Mouse (Mus musculus) splenic B cell, adult 2 months (primary cell): ENCODE measurements around the gene Tvp23a.
A peak's percentile ranks its signal among the peaks of the same experiment; 100 is the strongest.

Experiments used
- DNase-seq: peaks from one replicate; pipeline ENCODE4 v3.0.0-alpha.2; 2011; ENCODE audit warnings: low read depth, low spot score
- H3K27me3 ChIP-seq: 2 replicates; pipeline ENCODE4 v1.6.1; 2012; ENCODE audit warnings: mild to moderate bottlenecking, low read length, moderate library complexity, mixed read lengths; ENCODE audit not compliant: control insufficient read depth, poor library complexity, insufficient read depth, severe bottlenecking
- H3K36me3 ChIP-seq: 2 replicates; pipeline ENCODE4 v1.6.1; 2012; ENCODE audit warnings: mild to moderate bottlenecking, low read length, moderate library complexity, mixed read lengths; ENCODE audit not compliant: control insufficient read depth, poor library complexity, insufficient read depth, severe bottlenecking

Tvp23a gene

DNA sequence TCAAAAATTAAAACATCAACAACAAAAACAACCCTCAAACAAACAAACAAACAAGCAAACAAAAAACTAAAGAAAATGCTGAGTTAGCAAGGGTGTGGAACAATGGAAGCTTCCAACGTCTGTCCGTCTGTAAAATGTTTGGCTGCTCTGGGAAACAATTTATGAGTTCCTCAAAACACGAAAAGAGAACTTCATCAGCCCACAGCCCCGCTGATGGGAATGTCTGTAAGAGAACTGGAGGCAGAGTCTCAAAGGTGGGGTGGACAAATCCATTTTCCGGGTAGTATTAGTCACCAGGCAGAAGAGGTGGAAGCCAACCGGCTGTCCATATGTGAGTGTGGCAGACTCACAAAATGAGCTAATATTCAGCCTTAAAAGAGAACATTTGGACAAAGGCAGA lies 5.8 kb downstream of the Tvp23a start:
- no peaks in the 10 kb centered on the region for H3K27me3 ChIP-seq
- no peak for DNase-seq
- H3K36me3 ChIP-seq = no peaks in the 10 kb centered on the region; the same call in 1 of the 2 replicates

DNA sequence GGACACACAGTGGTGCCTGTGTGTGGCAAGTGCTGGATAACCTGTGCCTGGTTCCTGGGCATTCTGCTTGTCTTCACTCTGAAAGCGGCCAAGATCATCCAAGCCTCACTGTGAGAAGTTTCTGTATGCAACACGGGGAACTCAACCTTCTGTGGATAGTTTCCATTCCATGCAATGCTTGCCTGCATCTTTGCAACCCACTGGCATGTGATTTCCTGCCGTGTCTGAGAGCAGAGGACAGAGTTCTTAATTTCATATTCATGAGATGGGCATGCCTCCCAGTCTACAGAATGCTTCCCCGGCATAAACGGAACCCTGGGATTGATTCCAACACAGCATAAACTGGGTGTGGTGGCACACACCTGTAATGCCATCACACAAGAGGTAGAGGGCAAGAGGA lies 9.1 kb downstream of the Tvp23a start:
- DNase-seq = no peak
- H3K36me3 ChIP-seq = no peaks in the 10 kb centered on the region
- H3K27me3 ChIP-seq = no peaks in the 10 kb centered on the region

DNA sequence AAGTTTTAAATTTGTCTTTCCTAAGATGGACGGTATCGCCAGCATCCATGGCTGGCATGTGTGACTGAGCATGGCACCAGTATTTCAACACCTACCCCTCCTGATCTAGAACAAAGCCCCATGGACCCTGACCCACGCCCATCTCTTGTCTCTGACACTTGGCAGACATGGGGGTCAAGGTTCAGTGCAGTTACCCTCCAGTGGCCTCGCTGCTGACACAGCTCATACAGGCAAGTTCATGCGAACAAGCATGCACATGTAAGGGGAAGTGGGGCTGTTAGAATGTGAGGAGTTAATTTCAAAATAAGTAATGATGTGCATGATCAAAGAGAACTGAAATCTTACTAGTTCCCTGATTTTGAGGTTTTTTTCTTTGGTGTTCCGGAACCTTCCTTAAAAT lies 11.0 kb downstream of the Tvp23a start:
- H3K27me3 ChIP-seq = no peaks in the 10 kb centered on the region
- no peaks in the 10 kb centered on the region for H3K36me3 ChIP-seq
- DNase-seq = peak; percentile 42

DNA sequence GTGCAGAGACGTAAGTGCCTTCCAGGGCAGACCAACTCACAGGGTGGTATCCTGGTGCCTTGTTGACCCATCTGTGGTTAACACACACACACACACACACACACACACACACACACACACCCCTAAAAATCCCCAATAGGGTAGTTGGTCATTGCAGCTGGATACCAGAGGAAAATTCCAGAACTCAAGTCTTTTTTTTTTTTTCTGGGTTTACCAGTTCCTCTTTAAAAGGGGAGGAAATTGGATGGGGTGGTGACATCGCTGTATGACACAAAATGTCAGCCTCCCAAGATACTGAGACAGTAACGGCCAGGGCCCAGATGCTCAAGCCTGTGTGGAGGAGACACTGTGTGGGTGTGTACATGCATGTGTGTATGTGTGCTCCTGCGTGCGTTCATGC lies 13.8 kb downstream of the Tvp23a start:
- H3K27me3 ChIP-seq = no peaks in the 10 kb centered on the region
- no peak for DNase-seq
- H3K36me3 ChIP-seq = no peaks in the 10 kb centered on the region

DNA sequence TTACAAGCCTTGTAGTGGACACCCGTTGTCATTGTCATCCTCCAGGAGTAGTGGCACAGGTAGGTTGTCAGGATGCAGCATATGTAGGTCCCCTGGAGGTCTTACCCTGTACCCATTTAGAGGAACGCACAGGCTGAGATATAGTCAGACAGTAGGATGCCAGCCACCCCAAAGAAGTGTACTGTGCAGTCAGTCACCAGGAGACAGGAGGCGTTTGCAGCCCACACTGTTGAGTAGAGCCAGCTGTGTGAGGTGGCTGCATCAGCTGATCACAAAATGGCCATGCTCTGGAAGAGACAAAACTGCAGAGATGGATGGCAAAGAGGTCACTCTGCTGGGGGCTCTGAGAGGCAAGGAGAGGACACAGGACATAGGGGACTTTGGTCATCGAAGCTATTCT lies 14.8 kb downstream of the Tvp23a start:
- DNase-seq = no peak
- Histone ChIP-seq H3K36me3 (no peaks in the 10 kb centered on the region), H3K27me3 (no peaks in the 10 kb centered on the region)

DNA sequence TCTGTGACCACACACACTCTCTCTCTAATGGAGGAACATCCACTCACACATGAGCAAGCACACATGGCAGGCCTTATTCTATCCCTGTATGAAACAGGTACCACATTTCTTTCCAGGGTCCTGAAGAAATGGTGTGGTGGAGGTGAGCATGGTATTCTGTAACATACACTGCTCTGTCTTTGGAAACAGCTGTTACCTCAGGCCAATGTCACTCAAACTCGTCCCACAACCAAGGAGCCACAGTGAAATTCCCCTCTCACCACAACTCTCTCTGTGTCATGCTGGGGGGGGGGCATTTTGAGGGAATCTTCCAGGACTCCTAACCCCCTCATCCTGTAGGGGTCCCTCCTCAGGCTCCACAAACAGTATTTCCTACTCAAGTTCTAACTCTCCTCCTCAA lies 15.3 kb downstream of the Tvp23a start:
- no peak for DNase-seq
- no peaks in the 10 kb centered on the region for H3K36me3 ChIP-seq

DNA sequence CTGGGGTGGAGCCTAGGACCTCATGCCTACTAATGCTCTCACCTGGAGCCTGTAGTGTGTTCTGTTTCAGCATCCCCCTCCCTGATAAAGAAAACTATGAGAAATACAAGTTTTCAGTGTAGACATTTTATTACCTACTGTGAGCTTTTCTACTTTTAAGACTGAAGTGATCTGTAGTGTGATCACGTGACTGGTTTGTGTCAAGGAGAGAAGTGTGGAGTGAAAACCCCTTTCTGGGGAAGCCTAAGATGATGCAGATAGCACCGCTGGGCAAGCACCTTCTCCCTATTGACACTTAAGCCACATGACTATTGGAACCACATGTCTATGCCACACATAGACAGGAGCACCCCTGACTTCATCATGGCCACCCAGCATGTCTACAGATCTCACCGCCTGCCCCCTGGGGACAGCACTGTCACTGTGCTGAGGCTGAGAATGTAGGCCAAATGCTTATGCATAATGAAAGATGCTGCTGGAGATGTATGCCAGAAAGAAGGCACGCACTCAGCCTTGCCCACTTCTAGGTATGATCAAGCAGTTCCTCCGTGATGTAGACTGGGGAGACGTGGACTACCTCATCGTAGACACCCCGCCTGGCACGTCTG lies 26.6 kb downstream of the Tvp23a start:
- no peak for DNase-seq
- H3K36me3 ChIP-seq = peaks cover 26% of the 10 kb centered on the region
- H3K27me3 ChIP-seq = no peaks in the 10 kb centered on the region

More for the DNA sequence above, 15.3 kb downstream of the Tvp23a start:
- no peaks in the 10 kb centered on the region for H3K27me3 ChIP-seq

DNA sequence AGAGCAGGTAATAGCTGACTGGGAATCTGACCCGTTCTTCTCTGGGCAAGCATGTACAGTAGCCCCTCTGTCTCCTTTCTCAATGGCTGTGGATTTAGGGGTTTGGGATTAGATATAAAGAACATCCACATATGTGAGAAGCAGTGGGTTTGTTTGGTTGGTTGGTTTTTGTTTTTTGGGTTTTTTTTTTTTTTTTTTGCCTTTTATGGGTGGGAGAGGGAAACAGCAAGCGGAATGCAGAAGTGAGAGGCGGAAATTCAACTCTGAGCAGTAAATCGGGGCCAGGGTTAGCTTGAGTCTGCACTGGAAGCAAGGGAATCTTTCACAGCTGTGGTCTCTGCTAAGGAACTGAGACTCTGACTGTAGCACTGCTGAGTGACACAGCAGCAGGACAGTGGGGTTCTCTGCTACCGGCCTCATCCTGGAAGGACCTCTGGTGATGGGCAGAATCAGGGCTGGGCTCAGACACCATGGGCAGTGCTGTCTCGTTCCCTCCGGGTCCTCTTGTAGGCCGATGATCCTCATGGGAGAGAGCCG lies 29.4 kb downstream of the Tvp23a start:
- H3K36me3 ChIP-seq = peaks cover 21% of the 10 kb centered on the region
- no peaks in the 10 kb centered on the region for H3K27me3 ChIP-seq
- DNase-seq = peak; percentile 51

DNA sequence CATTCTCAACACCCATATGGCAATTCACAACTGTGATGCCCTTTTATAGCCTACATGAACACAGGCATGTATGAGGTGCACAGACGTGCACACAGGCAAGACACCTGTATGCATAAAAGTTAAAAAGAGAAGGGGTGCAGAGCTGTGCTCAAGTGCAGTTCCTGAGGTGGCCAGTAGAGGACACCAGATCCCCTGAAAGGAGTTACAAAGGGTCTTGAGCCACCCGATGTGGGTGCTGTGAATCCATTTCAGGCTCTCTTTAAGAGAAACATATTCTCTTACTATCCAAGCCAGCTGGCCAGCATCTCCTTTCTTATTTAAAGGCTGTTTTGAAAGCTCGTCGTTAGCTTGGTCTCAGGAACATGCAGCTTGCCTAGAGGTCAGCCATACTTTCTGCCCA lies 30.3 kb downstream of the Tvp23a start:
- peak; percentile 45 for DNase-seq
- Histone ChIP-seq H3K36me3 (peaks cover 17% of the 10 kb centered on the region), H3K27me3 (no peaks in the 10 kb centered on the region)

DNA sequence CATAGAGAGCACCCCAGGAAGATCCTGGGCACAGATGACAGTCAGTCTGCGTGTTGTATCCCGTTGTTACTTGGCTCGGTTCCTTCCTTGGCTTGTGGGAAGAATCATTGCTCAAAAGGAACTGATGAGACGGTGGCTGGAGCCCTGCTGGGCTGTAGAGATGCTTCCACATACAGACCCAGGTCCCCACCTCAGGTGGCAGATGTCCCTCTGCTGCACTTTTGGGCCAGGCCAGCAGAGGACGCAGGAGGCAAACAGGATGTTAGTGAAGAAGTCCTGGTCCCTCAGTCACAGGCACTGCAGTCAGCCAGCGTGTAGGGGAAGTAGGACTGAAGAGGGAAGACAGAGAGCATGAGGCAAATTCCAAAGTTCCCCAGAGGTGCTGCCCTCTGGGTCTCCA lies 31.2 kb downstream of the Tvp23a start:
- Histone ChIP-seq H3K36me3 (peaks cover 14% of the 10 kb centered on the region), H3K27me3 (no peaks in the 10 kb centered on the region)
- peak; percentile 79 for DNase-seq

DNA sequence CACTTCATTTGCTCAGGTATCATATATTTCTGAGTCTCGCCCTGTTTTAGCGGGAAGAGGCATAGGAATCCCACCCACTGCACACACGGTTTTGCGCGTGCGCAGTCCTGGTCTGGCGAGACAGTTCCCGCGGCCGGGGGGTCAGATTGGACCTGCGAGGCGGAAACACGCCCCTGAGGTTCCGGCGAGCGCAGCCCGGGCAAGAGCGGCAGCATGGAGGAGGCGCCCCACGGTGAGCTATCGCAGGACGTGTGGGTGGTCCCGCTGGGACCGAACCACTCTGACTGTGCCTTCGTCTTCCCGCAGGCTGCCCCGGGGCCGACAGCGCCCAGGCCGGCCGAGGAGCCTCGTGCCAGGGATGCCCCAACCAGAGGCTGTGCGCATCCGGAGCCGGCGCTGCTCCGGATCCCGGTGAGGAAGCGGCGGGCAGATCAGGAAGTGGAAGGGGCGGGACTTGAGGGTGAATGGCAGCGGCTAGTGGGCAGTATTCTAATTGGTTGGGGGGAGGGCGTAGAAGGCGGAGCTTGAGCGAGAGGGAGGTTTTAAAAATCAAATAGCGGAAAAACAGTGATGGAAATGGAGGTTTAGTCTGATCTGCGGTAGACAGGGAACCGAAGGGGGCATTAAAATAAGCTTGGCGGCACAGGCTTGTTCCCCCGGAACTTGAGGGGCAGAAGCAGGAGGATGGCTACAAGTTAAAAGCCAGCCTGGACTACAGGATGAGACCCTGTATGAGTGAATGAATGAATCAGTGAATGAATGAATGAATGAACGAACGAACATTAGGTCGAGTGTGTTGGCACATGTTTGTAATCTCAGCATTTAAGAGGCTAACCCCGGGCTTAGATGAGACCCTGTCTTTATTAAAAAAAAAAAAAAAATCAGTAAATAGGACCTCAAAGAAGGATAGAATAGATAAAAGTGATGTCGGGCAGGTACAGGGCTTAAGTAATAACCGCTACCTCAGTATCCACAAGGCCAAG lies 35.1 kb downstream of the Tvp23a start, which contains the start of gene Nubp1:
Nubp1 (plus strand) TSS at position 185 of the 983 bp plus-strand sequence.
- H3K27me3 ChIP-seq = no peaks in the 10 kb centered on the region
- DNase-seq = peak; percentile 94

DNA sequence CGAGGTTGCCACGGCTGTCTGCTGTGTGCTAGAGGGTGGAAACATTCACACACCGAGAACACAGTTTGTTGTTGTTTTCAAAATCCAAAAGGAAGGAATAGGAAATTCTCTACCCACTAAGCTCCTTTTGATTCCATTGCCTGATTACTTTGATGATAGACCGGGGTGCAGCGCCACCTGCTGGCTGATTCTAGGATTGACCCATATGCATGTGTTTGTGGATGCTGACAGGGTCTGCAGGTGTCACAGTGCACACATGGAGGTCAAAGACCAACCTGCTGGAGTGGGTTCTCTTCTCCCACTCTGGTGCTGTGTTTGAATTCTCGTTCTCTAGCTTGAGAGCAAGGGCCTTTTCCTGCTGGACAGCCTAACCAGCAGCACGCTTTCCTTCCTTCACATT lies 48.0 kb downstream of the Tvp23a start:
- peak; percentile 88 for DNase-seq
- Histone ChIP-seq H3K36me3 (no peaks in the 10 kb centered on the region), H3K27me3 (no peaks in the 10 kb centered on the region)

More for the DNA sequence above, 35.1 kb downstream of the Tvp23a start, which contains the start of gene Nubp1:
- H3K36me3 ChIP-seq = no peaks in the 10 kb centered on the region; the same call in none of the 2 replicates

DNA sequence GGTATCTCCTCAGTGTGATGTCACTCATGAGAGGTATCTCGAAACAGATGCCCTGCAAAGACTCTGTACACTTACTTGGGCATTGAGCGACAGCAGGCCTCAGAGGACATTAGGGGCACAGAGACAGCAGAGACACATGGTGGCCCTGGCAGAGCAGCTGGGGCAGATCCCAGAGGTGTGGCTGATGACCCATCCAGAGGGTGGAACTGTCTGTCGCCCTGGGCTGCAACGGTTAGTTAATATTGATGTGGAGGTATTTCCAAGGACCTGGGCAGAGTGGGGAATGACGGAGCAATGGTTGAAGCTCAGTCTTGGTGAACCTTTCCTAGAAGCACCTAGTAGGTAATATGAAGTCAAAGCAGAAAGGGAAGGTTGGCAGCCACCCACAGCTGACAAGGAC lies 48.4 kb downstream of the Tvp23a start:
- Histone ChIP-seq H3K27me3 (no peaks in the 10 kb centered on the region), H3K36me3 (no peaks in the 10 kb centered on the region)
- DNase-seq = no peak

DNA sequence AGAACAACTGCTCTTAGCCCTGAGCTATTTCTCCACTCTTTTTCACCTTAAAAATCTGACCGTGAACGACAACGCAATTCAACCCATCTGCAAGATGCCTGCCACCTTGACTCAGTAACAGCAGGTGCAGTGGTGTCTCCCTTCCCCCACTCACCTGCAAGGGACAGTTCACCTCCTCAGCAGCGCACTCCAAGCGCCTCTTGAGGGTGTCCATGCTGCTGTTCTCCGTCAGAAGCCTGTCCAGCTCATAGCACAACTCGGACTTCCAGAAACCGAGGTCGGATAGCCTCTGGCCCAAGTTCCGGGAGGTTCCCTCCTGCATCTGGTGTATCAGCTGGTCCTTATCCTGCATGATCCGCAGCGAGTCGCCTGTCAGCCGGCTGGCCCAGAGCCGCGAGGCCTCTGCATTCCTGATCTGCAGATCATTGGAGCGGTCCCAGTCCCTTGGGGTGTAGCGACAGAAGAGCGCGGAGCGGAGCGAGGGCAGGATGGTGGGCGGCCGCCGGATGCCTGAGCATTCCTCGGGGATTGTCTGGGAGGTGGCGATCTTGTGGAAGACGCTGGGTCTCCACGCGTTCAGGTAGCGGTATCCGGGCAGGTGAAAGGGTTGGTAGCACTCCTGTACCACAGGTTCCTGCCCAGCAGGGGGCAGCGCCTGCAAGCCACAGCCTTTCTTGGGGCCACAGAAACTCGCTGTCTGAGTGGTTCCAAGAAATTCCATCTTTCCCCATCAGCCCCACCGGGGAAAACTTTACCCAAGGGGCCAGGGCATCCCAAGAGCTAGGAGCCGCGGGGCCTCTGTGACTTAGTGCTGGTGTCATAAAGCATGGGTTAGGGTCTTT lies 52.2 kb downstream of the Tvp23a start, which contains the start of gene Tekt5:
Tekt5 (minus strand) TSS at position 792 of the 842 bp plus-strand sequence.
- DNase-seq = peak; percentile 63
- Histone ChIP-seq H3K36me3 (no peaks in the 10 kb centered on the region), H3K27me3 (no peaks in the 10 kb centered on the region)
